Mouse (Mus musculus): ENCODE data around the gene Hspbap1. TPM values are rescaled to one million over a fixed set of nuclear protein-coding genes. Genes with fewer than 3 reads are reported as not detected.

Hspbap1 gene
- 32.1 TPM for polyA plus RNA-seq (2017; shearing (Covaris generic))

DNA sequence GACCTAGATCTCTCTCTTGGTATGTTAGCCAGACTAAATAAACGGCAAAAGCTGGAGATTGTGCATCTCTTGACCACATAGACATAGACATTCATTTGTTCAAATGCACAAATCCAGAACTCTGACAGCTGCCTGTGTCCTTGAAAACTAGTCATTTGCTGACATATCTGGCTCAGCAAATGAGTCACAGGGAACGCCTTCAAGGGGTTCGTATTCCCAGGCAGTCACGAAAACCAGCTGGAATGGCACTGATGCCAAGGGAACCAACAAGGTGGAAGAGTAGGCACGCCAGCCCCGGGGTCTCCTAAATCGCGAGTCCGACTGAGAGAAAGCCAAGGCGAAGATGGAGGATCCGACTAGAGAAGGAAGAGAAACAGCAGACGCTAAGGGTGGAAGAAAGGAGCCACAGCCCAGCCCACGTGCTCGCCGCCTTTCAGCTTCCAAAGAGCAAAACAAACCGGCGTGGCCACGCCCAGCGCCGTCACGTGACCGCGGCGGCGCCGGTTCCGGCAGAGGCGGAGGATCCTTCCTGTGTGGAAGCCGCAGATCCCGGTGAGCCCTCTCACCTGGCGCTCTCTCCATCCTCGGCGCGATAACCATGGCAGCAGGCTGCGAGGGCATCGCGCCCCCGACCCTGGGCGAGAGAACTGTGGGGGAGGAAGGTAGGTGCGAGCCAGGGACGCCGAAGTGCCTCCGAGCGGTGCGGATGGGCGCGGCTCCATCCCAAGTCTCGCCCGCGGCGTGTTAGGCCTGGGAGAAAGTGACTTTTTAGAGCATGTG, at the start of gene Hspbap1:
Gene Hspbap1, plus strand, starts transcription at position 498 of the 780 bp plus-strand sequence.

DNA sequence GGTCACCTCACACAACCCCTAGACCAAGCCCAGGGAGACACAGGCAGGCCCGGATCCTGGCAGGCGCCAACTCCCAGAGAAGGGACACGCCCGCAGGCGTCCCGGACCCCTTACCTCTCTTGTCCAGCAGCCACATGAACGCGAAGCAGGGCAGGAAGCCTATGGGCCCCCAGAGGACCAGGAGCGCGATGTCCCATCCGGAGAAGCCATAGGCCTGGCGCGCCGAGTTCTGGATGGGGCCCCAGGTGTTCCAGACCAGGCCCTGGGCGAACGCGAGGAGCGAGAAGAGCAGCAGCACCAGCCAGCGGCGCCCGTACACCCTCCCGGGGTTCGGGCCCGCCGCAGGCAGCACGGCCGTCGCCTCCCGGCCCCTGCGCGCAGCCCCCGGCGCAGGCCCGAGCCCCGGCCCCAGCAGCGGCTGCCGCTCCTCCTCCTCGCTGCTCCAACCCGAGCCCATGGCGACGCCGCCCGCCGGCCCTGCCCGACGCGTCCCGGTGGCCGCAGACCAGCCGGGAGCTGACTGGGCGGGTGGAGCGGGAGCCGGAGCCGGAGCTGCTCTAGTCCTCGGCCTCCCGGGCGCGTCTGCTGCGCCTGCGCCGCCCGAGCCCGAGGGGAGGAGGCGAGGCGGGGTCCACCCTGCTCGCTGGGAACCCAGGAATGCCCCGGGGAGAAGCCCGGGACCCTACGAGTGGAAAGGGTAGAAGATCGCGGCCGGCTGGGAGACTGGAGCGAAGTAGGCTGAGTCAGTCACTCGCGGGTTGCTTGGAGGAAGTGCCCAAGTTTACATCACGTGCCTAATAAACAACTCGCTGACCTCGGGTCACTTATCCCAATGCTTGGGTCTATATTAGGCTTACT, 1.2 kb upstream of the Hspbap1 start, which contains the start of gene Dirc2:
Gene Dirc2, minus strand, starts transcription at position 572 of the 858 bp plus-strand sequence.

DNA sequence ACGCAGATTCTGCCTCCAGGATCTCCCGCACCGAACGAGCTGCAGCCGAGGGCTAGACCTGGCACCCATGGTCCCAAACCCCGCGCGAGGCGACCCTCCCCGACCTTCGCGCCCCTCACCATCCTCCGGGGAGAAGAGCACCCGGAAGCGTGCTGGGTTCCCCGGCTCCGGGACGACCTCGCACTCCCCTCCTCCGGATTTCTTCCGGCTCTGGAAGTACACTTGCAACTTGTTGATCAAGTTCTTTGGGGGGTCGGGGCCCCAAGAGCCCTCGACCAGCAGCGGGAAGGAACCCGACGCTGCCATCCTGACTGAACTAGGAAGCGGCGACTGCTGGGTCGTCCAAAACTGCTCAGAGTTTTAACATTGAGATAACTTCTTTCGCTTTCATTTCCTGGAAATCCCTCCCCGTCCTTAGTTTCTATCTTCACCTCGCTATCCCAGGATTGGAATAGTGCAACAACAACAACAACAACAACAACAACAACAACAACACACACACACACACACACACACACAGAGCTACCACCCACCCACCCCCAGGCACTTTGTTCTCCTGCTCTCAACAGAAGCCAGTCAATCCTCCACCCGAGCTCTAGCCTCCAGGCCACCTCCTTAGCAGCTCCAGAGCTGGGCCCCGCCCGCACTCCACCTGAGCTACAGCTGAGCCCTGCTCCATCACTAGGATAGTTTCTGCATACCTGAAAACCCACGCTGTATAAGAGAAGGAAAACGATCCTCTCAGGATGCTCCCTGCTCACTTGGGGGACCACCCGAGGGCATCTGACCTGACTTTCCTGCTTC, 101.1 kb downstream of the Hspbap1 start, which contains the start of gene Parp14:
Gene Parp14, minus strand, starts transcription at position 497 of the 804 bp plus-strand sequence.

Other genes with a start within 250 kb of the Hspbap1 start
- not detected for gene Sema5b, start 229.2 kb upstream of the Hspbap1 start, polyA plus RNA-seq (2017; shearing (Covaris generic))
- gene Dirc2, start 1.0 kb upstream of the Hspbap1 start, polyA plus RNA-seq (2017; shearing (Covaris generic)) = 1.5 TPM
- gene Parp14, start 101.2 kb downstream of the Hspbap1 start, polyA plus RNA-seq (2017; shearing (Covaris generic)) = 130 TPM
- 118 TPM for gene Parp9, start 168.1 kb downstream of the Hspbap1 start, polyA plus RNA-seq (2017; shearing (Covaris generic))
- 110 TPM for gene Dtx3l, start 168.8 kb downstream of the Hspbap1 start, polyA plus RNA-seq (2017; shearing (Covaris generic))
- 71.8 TPM for gene Kpna1, start 208.4 kb downstream of the Hspbap1 start, polyA plus RNA-seq (2017; shearing (Covaris generic))